Mouse (Mus musculus): ENCODE measurements around the gene Timm22. TPM values are rescaled to one million over a fixed set of nuclear protein-coding genes. Genes with fewer than 3 reads are reported as not detected.

The Timm22 gene
- polyA plus RNA-seq, 1 experiment from 2014 or later = 108 TPM

DNA sequence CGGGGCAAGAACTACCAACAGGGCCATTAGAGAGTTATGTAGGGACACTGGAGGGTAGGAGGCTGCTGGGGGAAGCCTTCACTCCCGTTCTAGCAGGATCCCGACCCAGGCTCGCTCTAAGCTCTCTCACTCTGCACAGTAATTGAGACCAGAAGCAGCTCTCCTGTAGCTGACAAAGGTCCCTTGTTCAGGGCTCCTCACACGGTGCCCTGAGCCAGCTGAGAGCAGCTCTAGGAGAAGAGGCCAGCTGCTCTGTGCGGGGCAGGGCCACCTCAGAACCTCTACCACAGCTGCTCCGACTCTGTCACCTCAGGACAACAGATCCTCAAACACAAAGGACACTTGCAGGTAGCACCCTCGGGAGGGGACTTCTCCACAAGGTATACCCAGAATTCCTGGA is 38.7 kb downstream of the Timm22 start:
- Histone ChIP-seq H3K4me1 (peaks cover 58% of the 10 kb centered on the region), H3K9ac (replicated peaks) (no peak overlapping the region), H3K9me3 (replicated peaks) (no peaks in the 10 kb centered on the region), H3K4me3 (replicated peaks) (no peak overlapping the region), H3K36me3 (peaks cover 16% of the 10 kb centered on the region), H3K27ac (replicated peaks) (no peak overlapping the region; the same call in 1 of the 2 replicates), H3K4me2 (no peak overlapping the region), H3K27me3 (replicated peaks) (no peaks in the 10 kb centered on the region)
- 45% methylated on average over 8 of the region's 8 CpGs for WGBS
- ATAC-seq (ENCODE audit: low FRiP score) = no peak

GRCm38 (mm10) chr11:76446251-76446650 is 39.5 kb downstream of the Timm22 start:
- Histone ChIP-seq H3K27ac (replicated peaks) (no peak overlapping the region), H3K27me3 (replicated peaks) (no peaks in the 10 kb centered on the region), H3K9me3 (replicated peaks) (no peaks in the 10 kb centered on the region), H3K4me1 (peaks cover 61% of the 10 kb centered on the region), H3K9ac (replicated peaks) (no peak overlapping the region), H3K4me3 (replicated peaks) (no peak overlapping the region), H3K4me2 (no peak overlapping the region), H3K36me3 (peaks cover 22% of the 10 kb centered on the region)
- WGBS = 7% methylated on average over 10 of the region's 10 CpGs
- ATAC-seq (ENCODE audit: low FRiP score) = no peak

DNA sequence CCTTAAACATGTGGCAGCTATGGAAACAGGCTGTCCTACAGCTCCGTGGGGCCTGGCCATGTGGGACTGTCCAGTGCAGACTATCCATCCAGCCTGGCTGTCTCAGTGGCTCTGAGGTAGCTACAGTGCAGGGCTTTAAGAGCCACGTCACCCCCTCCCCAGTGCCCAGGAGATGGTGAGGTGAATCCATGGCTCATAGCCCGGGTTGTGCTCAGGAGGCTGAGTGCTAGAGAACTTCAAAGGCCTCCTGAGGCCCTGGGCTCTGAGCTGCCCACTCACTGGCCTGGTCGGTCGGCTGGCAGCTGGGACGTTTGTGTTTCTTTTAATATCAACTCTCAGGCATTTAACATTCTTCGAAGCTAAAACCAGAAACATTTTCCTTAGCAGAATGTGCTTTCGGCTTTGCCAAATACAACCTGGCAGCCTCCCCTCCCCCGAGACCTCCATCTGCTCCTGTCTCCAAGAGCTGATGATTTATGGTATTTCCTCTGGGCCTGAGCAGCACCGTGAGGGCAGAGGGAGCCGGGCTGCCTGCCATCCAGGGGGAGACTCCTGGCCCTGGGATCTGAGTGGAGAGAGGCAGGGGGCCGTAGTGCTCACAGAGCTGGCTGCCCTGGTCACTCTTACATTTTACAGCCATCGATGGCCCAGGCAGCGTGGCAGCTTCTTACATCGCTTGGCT is 42.9 kb downstream of the Timm22 start:
- 8% methylated on average over 15 of the region's 15 CpGs for WGBS
- H3K4me1 ChIP-seq = peaks cover 55% of the 10 kb centered on the region
- H3K9ac ChIP-seq (replicated peaks) = peak overlapping the region; percentile 11; the same call in 1 of the 2 replicates
- peaks cover 40% of the 10 kb centered on the region for H3K36me3 ChIP-seq
- no peaks in the 10 kb centered on the region for H3K9me3 ChIP-seq (replicated peaks)
- H3K27ac ChIP-seq (replicated peaks) = peak overlapping the region; percentile 79
- no peak overlapping the region; the same call in 1 of the 2 replicates for H3K4me2 ChIP-seq
- H3K27me3 ChIP-seq (replicated peaks) = no peaks in the 10 kb centered on the region
- peak; percentile 65 for ATAC-seq (ENCODE audit: low FRiP score)
- no peak overlapping the region for H3K4me3 ChIP-seq (replicated peaks)

GRCm38 (mm10) chr11:76450202-76450561 is 43.4 kb downstream of the Timm22 start:
- H3K9ac ChIP-seq (replicated peaks) = peak overlapping the region; percentile 11; the same call in 1 of the 2 replicates
- WGBS = 7% methylated on average over 3 of the region's 3 CpGs
- H3K9me3 ChIP-seq (replicated peaks) = no peaks in the 10 kb centered on the region
- peak overlapping the region; percentile 79 for H3K27ac ChIP-seq (replicated peaks)
- H3K4me1 ChIP-seq = peaks cover 55% of the 10 kb centered on the region
- H3K36me3 ChIP-seq = peaks cover 43% of the 10 kb centered on the region
- H3K4me3 ChIP-seq (replicated peaks) = no peak overlapping the region
- H3K4me2 ChIP-seq = no peak overlapping the region; the same call in 1 of the 2 replicates
- no peaks in the 10 kb centered on the region for H3K27me3 ChIP-seq (replicated peaks)
- peak; percentile 58; the same call in 1 of the 2 replicates for ATAC-seq (ENCODE audit: low FRiP score)

DNA sequence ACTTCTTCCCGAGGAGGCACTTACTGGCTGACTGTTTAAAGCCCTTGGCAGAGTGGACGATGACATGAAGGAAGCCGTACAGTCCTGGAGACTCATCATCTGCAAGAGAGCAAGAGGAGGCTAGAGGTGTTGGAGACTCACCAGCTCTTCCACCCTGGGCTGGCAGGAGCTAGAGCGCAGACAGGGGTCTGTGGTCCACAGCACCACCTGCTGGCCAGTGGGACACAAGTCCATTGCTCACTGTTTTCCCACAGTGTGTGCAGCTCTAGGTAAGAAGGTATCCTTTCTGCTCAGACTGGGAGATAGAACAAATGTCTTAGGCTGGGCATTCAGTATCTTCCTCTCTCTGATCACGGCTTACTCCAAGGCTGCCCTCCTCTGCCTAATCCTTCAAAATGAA is 47.7 kb downstream of the Timm22 start:
- no peak for ATAC-seq (ENCODE audit: low FRiP score)
- Histone ChIP-seq H3K4me2 (no peak overlapping the region), H3K27ac (replicated peaks) (no peak overlapping the region), H3K4me1 (peaks cover 27% of the 10 kb centered on the region), H3K36me3 (peaks cover 68% of the 10 kb centered on the region), H3K9me3 (replicated peaks) (no peaks in the 10 kb centered on the region), H3K4me3 (replicated peaks) (no peak overlapping the region), H3K9ac (replicated peaks) (no peak overlapping the region), H3K27me3 (replicated peaks) (no peaks in the 10 kb centered on the region)
- 62% methylated on average over 5 of the region's 5 CpGs for WGBS

- H3K27ac ChIP-seq (replicated peaks) = peak overlapping the region; percentile 64; the same call in 1 of the 2 replicates
- peaks cover 10% of the 10 kb centered on the region for H3K4me1 ChIP-seq
- WGBS = 15% methylated on average over 6 of the region's 6 CpGs
- no peak overlapping the region for H3K4me2 ChIP-seq
- no peak overlapping the region for H3K4me3 ChIP-seq (replicated peaks)
- no peak overlapping the region for H3K9ac ChIP-seq (replicated peaks)
- peaks cover 75% of the 10 kb centered on the region for H3K36me3 ChIP-seq
- no peaks in the 10 kb centered on the region for H3K27me3 ChIP-seq (replicated peaks)
- no peaks in the 10 kb centered on the region for H3K9me3 ChIP-seq (replicated peaks)
- no peak for ATAC-seq (ENCODE audit: low FRiP score)
Measured at GRCm38 (mm10) chr11:76456233-76456632, 49.5 kb downstream of the Timm22 start.

DNA sequence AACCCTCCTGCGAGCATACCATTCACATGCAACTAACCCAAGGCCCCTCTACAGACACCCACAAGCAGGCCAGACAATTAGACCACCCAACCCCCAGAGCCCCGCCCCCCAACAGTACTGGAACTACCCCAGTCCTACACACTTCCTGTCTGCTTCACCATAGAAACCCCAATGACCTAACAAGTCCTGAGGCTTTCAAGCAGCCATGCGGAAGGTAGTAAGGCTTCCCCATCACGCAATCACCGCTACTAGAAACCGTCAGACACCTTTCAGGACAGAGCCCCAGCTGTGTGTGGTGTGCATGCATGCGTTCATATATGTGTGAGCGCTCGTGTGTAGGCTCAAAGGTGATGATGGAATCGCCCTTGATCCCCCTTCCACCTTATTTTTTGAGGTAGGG is 50.1 kb downstream of the Timm22 start:
- no peaks in the 10 kb centered on the region for H3K27me3 ChIP-seq (replicated peaks)
- peak overlapping the region; percentile 64 for H3K27ac ChIP-seq (replicated peaks)
- H3K9ac ChIP-seq (replicated peaks) = no peak overlapping the region
- H3K4me3 ChIP-seq (replicated peaks) = no peak overlapping the region
- H3K4me2 ChIP-seq = no peak overlapping the region
- H3K4me1 ChIP-seq = peaks cover 15% of the 10 kb centered on the region
- no peak for ATAC-seq (ENCODE audit: low FRiP score)
- no peaks in the 10 kb centered on the region for H3K9me3 ChIP-seq (replicated peaks)
- WGBS = 62% methylated on average over 10 of the region's 10 CpGs
- H3K36me3 ChIP-seq = peaks cover 75% of the 10 kb centered on the region

DNA sequence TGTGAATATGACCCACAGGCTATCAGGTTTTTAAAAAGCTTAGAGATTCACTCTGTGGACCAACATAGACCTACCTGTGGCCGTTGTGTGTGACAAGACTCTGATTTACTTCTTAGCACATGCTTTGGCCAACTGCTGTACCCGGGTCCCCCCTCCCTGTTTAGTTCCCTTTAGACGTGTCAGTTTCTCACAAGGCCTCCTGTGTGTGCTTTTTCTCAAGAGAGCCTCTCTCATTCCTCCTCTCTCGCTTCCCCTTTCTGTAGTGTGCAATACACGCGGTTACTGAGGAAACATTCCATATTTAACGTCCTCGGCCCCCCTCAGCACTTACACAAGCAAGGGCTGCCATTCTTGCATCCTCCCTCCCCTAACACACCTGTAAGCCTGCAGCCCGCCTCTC is 52.0 kb downstream of the Timm22 start:
- Histone ChIP-seq H3K4me1 (peaks cover 25% of the 10 kb centered on the region), H3K27ac (replicated peaks) (no peak overlapping the region), H3K27me3 (replicated peaks) (no peaks in the 10 kb centered on the region), H3K9ac (replicated peaks) (no peak overlapping the region), H3K4me2 (no peak overlapping the region), H3K36me3 (peaks cover 69% of the 10 kb centered on the region), H3K9me3 (replicated peaks) (no peaks in the 10 kb centered on the region), H3K4me3 (replicated peaks) (no peak overlapping the region)
- WGBS = 82% methylated on average over 9 of the region's 9 CpGs
- no peak for ATAC-seq (ENCODE audit: low FRiP score)

DNA sequence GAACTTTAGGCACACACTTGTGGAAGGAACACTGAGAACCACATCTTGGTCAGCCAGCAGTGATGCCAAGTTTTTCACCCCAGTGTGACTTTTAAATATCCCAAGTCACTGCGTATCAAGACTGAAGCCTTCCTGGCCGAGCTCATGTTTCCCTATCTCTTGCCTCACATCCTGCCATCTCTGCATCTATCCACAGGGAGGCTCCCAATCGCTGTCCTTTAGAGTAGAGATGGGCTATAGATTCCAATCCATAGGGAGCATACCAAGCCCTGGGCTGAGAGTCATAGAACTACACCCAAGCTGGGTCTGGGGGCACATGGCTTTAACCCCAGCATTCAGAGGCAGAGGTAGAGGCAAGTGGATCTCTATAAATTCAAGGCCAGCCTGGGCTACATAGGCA is 52.7 kb downstream of the Timm22 start:
- Histone ChIP-seq H3K4me2 (no peak overlapping the region), H3K27me3 (replicated peaks) (no peaks in the 10 kb centered on the region), H3K36me3 (peaks cover 65% of the 10 kb centered on the region)

DNA sequence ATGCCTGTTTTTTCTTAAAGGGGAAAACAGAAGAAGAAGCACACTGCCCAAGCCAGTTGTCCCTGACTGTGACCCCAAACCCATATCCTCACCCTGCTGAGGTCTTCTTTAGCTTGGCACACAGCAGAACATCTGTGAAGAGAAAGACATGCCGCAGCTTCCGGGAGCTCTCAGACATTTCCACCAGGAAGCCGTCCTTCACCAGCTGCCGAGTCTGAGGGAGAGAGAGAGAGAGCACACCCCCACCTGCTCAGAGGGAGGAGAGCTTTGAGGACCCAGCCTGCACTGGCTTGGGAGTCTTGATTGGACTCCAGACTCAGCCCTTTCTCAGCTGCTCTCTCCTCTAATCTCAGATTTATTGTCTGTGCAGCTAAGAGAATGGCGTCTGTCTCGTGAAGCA is 54.4 kb downstream of the Timm22 start:
- Histone ChIP-seq H3K9me3 (replicated peaks) (no peaks in the 10 kb centered on the region), H3K27me3 (replicated peaks) (no peaks in the 10 kb centered on the region), H3K4me2 (no peak overlapping the region), H3K9ac (replicated peaks) (0 out of 2 replicates have a peak overlapping the region, but pooled peaks have one; percentile 9), H3K4me1 (peaks cover 44% of the 10 kb centered on the region), H3K4me3 (replicated peaks) (no peak overlapping the region), H3K36me3 (peaks cover 50% of the 10 kb centered on the region), H3K27ac (replicated peaks) (no peak overlapping the region; the same call in 1 of the 2 replicates)
- WGBS = 41% methylated on average over 6 of the region's 6 CpGs
- ATAC-seq (ENCODE audit: low FRiP score) = no peak

More for the DNA sequence above, 52.7 kb downstream of the Timm22 start:
- no peak overlapping the region for H3K27ac ChIP-seq (replicated peaks)
- 75% methylated on average over 3 of the region's 3 CpGs for WGBS
- H3K9ac ChIP-seq (replicated peaks) = no peak overlapping the region
- no peak for ATAC-seq (ENCODE audit: low FRiP score)
- no peak overlapping the region for H3K4me3 ChIP-seq (replicated peaks)
- H3K4me1 ChIP-seq = peaks cover 32% of the 10 kb centered on the region
- H3K9me3 ChIP-seq (replicated peaks) = no peaks in the 10 kb centered on the region

DNA sequence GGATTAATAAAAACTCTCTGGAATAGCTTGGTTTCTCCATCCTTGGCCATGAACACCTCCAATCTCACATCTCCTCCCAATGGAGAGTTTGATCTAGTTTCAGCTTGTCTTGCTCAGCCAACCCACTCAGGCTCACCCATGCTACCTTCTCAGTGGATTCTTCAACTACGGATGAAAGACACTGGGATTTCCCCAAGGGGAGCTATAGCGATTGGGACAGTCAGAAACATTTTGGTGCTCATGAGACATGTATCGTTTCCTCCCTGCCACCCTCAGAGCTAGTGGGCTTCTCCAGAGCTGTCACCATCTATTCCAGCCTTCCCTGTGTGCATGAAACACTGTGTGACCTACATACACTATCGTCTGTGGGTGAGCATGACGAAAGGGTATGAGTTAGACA is 54.9 kb downstream of the Timm22 start:
- WGBS = 62% methylated on average over 5 of the region's 5 CpGs
- 0 out of 2 replicates have a peak overlapping the region, but pooled peaks have one; percentile 9 for H3K9ac ChIP-seq (replicated peaks)
- no peaks in the 10 kb centered on the region for H3K27me3 ChIP-seq (replicated peaks)
- peaks cover 50% of the 10 kb centered on the region for H3K36me3 ChIP-seq
- H3K27ac ChIP-seq (replicated peaks) = no peak overlapping the region; the same call in 1 of the 2 replicates
- H3K4me3 ChIP-seq (replicated peaks) = no peak overlapping the region
- no peak for ATAC-seq (ENCODE audit: low FRiP score)
- H3K9me3 ChIP-seq (replicated peaks) = no peaks in the 10 kb centered on the region
- H3K4me1 ChIP-seq = peaks cover 45% of the 10 kb centered on the region
- H3K4me2 ChIP-seq = no peak overlapping the region

GRCm38 (mm10) chr11:76465879-76466278 is 59.1 kb downstream of the Timm22 start:
- no peak for ATAC-seq (ENCODE audit: low FRiP score)
- no peak overlapping the region for H3K9ac ChIP-seq (replicated peaks)
- peak overlapping the region; percentile 61; the same call in 1 of the 2 replicates for H3K4me2 ChIP-seq
- peaks cover 76% of the 10 kb centered on the region for H3K4me1 ChIP-seq
- H3K27me3 ChIP-seq (replicated peaks) = no peaks in the 10 kb centered on the region
- H3K9me3 ChIP-seq (replicated peaks) = no peaks in the 10 kb centered on the region
- no peak overlapping the region for H3K27ac ChIP-seq (replicated peaks)
- H3K4me3 ChIP-seq (replicated peaks) = no peak overlapping the region
- peaks cover 23% of the 10 kb centered on the region for H3K36me3 ChIP-seq
- WGBS = 91% methylated on average over 4 of the region's 4 CpGs

All from neural tube, embryonic 15.5 days (tissue).